Mouse (Mus musculus) stomach, embryonic 15.5 days (tissue): ENCODE data around the gene Ifngr2. TPM values are rescaled to one million over a fixed set of nuclear protein-coding genes. Genes with fewer than 3 reads are reported as not detected.
"Not testable (repeated sequence)": the region's sequence is repeated elsewhere in the genome, so short reads cannot be mapped to it uniquely, and the experiment has no call there.

Source experiments
- ATAC-seq: fragments of 200-750 bp; cut with Nextera tagmentation; 2 replicates; pipeline ENCODE4 v1.8.0; 2017; ENCODE audit warnings: low read depth, moderate number of reproducible peaks, moderate TSS enrichment; ENCODE audit not compliant: insufficient read depth, low FRiP score
- H3K27ac ChIP-seq: fragments of 300-500 bp; sonication (generic); 2 replicates; pipeline ENCODE4 v1.5.1; 2015; ENCODE audit warnings: mild to moderate bottlenecking, inconsistent platforms
- H3K27me3 ChIP-seq: fragments of 300-500 bp; sonication (generic); replicated peaks from 2 replicates; pipeline ENCODE4 v1.6.1; 2015; ENCODE audit warnings: inconsistent platforms
- H3K36me3 ChIP-seq: fragments of 300-500 bp; sonication (generic); 2 replicates; pipeline ENCODE4 v1.6.1; 2015; ENCODE audit warnings: inconsistent platforms
- H3K4me1 ChIP-seq: fragments of 300-500 bp; sonication (generic); 2 replicates; pipeline ENCODE4 v1.6.1; 2015; ENCODE audit warnings: inconsistent platforms
- H3K4me2 ChIP-seq: fragments of 300-500 bp; sonication (generic); 2 replicates; pipeline ENCODE4 v1.6.1; 2015; ENCODE audit warnings: mild to moderate bottlenecking, inconsistent platforms
- H3K4me3 ChIP-seq: fragments of 300-500 bp; sonication (generic); replicated peaks from 2 replicates; pipeline ENCODE4 v1.5.1; 2015; ENCODE audit warnings: inconsistent platforms
- H3K9ac ChIP-seq: fragments of 300-500 bp; sonication (generic); 2 replicates; pipeline ENCODE4 v1.6.1; 2015; ENCODE audit warnings: inconsistent platforms
- H3K9me3 ChIP-seq: fragments of 300-500 bp; sonication (generic); 2 replicates; pipeline ENCODE4 v1.6.1; 2016; ENCODE audit warnings: inconsistent platforms
- WGBS: fragments of 180-500 bp; shearing (Covaris S2); methylation state at CpG from one replicate; pipeline ENCODE4 v1.1.7; 2015; 5-methylcytosine and 5-hydroxymethylcytosine counted together
- polyA plus RNA-seq: library from polyadenylated mRNA; unstranded; fragments of >200 nt; fragmentation: Nextera tagmentation; extraction: Ambion mirVana; gene quantifications from 2 replicates; pipeline ENCODE4 v1.2.1, GENCODE M21; 2015

Ifngr2 gene
- polyA plus RNA-seq, 1 experiment from 2014 or later = 49.3 TPM

DNA sequence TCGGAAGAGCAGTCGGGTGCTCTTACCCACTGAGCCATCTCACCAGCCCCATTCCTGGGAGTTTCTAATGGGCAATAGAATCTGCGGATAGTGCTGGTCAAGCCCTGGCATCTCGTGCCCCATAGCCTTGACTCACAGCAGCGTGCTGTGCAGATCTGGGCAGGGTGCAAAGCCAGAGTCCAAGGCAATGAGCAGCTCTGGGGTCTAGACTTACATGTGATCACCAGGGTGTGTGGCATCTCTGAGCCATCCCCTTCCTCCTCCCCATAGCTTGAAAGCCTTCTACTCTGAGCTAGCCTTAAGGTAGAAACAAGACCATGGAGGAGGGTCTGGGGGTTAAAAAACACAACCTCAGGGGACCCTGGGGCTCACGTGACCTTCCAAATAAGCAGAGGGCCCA, 20.6 kb upstream of the Ifngr2 start:
- Histone ChIP-seq H3K4me2 (no peak overlapping the region), H3K9ac (no peak overlapping the region), H3K36me3 (no peaks in the 10 kb centered on the region), H3K4me3 (no peak overlapping the region), H3K9me3 (no peaks in the 10 kb centered on the region), H3K27me3 (no peaks in the 10 kb centered on the region), H3K27ac (no peak overlapping the region), H3K4me1 (no peaks in the 10 kb centered on the region)
- no peak for ATAC-seq
- WGBS = 93% methylated on average over 6 of the region's 6 CpGs

DNA sequence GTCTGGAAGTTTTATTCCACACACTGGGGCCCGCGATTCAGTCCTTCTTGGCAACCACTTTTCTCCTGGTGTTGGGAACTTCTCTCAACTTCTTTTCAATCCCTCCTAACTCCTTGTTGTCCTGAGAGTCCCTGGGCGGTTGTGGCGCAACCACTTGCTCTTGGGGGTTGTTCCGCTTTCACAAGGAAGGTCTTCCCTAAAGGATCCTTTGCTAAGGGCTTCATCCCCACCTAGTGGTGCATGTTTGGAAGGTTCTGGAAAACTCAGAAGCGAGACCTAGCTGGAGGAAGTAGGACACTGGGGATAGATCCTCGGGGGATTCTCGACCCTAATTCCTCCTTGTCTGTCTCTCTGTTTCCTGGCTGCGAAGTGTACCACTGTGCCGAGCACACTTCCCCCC, 19.8 kb upstream of the Ifngr2 start:
- Histone ChIP-seq H3K4me2 (no peak overlapping the region), H3K36me3 (no peaks in the 10 kb centered on the region), H3K4me3 (no peak overlapping the region), H3K27me3 (no peaks in the 10 kb centered on the region), H3K27ac (no peak overlapping the region), H3K9me3 (no peaks in the 10 kb centered on the region), H3K4me1 (no peaks in the 10 kb centered on the region), H3K9ac (no peak overlapping the region)
- WGBS = 64% methylated on average over 10 of the region's 10 CpGs
- ATAC-seq = no peak

DNA sequence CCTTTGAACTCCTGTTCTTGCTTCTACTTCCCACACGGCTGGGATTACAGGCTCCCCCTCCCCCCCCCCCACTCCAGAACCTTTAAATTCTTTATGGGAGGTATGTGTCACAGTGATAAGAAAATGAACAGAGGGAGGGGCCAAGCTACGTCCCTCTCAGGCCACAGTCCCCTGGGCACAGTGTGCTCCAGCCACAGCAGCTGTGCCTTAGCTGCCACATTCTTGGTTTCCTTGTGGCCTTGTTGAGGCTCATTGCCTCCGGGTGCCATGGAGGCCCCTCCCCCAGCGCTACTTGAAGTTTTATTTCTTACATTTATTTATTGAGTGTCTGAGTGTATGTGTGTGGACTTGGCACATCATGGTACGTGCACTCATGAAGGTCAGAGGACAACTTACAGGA, 19.4 kb upstream of the Ifngr2 start:
- Histone ChIP-seq H3K27me3 (no peaks in the 10 kb centered on the region), H3K4me3 (no peak overlapping the region), H3K4me1 (no peaks in the 10 kb centered on the region), H3K27ac (no peak overlapping the region), H3K9me3 (no peaks in the 10 kb centered on the region), H3K9ac (no peak overlapping the region), H3K36me3 (no peaks in the 10 kb centered on the region), H3K4me2 (no peak overlapping the region)
- 0 out of 2 replicates have a peak, but pooled peaks have one; percentile 35 for ATAC-seq
- WGBS = 43% methylated on average over 5 of the region's 5 CpGs

DNA sequence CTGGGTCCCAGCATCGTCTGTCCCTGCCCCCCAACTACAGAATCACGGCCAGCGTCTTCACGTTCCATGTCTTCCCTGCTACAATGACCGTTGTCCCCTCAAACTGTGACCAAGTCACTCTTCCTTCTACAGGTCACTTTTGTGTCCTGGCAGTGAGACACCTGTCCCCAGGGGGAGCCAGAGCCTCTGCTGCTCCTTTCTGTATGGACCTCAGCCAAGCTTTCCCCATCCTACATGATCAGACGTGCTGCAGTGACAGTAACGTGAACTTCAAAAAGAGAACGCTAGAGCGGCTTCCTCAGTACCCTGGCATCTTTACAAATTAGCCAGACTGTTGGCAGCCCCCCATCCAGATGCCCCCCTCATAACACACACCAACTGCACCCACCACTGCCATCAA, 18.3 kb upstream of the Ifngr2 start:
- Histone ChIP-seq H3K27ac (no peak overlapping the region), H3K4me3 (no peak overlapping the region), H3K27me3 (no peaks in the 10 kb centered on the region), H3K9ac (no peak overlapping the region), H3K4me2 (no peak overlapping the region), H3K9me3 (no peaks in the 10 kb centered on the region), H3K4me1 (no peaks in the 10 kb centered on the region), H3K36me3 (no peaks in the 10 kb centered on the region)
- ATAC-seq = no peak
- WGBS = 78% methylated on average over 9 of the region's 9 CpGs

DNA sequence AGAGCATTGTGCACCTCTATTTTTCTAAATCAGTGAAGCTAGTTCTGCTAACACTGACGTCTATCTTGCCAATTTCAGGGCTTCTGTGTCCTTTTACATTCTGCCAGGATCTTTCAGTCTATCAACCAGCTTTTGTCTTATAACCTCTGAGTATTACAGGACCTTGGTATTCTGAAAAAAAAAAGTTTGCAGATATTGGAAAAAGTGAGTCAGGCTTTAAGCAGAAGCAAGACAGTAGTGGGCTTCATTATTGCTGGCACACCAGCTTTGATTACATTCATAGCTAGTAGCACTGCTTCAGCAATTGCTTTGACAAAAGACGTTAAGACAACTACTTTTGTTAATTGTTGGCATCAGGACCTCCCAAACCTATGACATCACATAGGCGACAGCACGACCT, 16.0 kb upstream of the Ifngr2 start:
- 70% methylated on average over 4 of the region's 4 CpGs for WGBS
- not testable (repeated sequence) for H3K4me3 ChIP-seq, H3K9me3 ChIP-seq, H3K36me3 ChIP-seq, H3K27ac ChIP-seq, H3K4me1 ChIP-seq, H3K27me3 ChIP-seq, H3K9ac ChIP-seq, H3K4me2 ChIP-seq, ATAC-seq

DNA sequence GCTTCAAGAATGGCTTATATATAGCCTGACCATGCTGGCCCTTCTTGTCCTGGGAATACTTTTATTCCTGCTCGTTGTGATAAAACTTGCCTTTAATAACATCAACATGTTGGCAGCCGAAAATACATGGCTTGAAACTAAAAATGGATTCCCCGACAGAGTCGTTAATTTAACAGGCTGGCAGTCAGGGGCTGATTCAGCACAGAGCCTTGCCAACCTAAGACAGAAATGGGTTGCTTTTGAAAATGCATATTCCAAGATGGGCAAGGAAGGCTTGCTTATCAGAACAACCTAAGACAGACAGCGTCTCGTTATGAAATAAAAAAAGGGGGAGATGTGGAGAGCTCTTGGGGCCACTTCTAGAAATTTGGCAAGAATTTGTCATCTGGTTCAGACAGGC, 15.0 kb upstream of the Ifngr2 start:
- 0 out of 2 replicates have a peak, but pooled peaks cover 3% of the 10 kb centered on the region for H3K27me3 ChIP-seq
- H3K27ac ChIP-seq = no peak overlapping the region
- no peaks in the 10 kb centered on the region for H3K4me1 ChIP-seq
- no peak overlapping the region for H3K4me3 ChIP-seq
- ATAC-seq = no peak
- no peak overlapping the region for H3K4me2 ChIP-seq
- no peaks in the 10 kb centered on the region for H3K36me3 ChIP-seq
- no peaks in the 10 kb centered on the region for H3K9me3 ChIP-seq
- no peak overlapping the region for H3K9ac ChIP-seq
- 73% methylated on average over 6 of the region's 6 CpGs for WGBS

DNA sequence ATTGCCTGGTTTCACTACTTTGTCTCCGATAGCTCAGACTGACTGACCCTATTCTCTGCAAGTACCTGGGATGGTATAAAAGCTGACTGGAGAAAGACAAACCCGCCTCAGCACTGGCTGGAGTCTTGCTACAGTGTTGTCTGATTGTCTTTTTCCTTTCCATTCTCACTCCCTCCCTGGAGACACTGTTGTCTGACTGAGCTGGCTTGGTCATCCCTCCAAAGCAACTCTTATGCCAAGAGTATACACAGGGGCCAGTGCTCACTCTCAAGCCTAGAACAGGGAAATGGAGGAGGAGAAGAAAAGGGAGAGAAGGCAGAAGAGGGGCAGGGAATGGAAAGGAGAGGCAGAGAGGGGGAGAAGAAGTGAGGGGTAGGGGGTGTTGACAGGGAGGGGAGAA, 14.4 kb upstream of the Ifngr2 start:
- H3K36me3 ChIP-seq = no peaks in the 10 kb centered on the region
- WGBS = 41% methylated on average over 2 of the region's 2 CpGs
- H3K4me2 ChIP-seq = no peak overlapping the region
- no peaks in the 10 kb centered on the region for H3K4me1 ChIP-seq
- ATAC-seq = no peak
- no peak overlapping the region for H3K4me3 ChIP-seq
- H3K9me3 ChIP-seq = no peaks in the 10 kb centered on the region
- H3K27ac ChIP-seq = no peak overlapping the region
- H3K9ac ChIP-seq = no peak overlapping the region
- H3K27me3 ChIP-seq = 0 out of 2 replicates have a peak, but pooled peaks cover 3% of the 10 kb centered on the region

DNA sequence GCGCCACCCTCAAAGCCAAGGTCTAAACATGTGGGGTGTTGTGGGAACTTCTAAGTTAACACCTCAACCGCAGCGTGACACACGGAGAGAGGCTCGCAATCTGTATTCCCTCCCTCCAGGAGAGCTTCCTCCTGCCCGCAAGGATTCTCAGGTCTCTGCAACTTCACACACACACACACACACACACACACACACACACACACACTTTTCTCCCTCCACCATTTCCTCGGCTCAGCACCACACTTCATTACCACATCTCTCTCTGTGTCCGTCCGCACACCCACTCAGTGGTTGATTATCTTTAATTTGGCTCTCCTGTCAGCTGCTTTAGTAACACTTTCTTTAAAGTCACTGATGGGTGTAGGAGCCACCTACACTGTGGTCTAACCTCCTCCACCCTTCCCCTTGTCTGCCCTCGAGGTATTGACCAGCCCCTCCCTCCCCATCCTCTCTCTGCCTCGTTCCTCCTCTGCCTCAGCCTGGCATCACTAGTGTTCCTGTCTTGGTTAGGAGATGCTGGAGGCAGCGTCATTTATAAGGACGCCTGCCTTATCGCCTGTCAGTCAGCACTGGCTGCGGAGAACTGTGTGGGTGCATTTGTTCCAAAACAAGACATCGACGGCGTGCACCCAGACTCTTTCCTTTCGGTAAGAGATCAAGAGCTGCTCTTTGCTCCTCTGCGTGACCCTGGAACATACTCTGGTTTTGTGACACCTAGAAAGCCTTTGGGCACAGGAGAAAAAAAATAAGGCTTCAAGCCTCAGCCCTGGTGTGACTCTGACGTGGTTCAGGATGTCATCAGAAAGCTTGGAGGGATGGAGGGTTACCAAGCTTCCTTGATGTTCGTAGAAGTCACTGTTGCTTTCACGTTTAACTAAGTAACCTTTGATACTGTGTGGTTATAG, 13.5 kb upstream of the Ifngr2 start:
- Histone ChIP-seq H3K4me2 (no peak overlapping the region), H3K27me3 (0 out of 2 replicates have a peak, but pooled peaks cover 3% of the 10 kb centered on the region), H3K27ac (no peak overlapping the region), H3K9ac (no peak overlapping the region), H3K4me1 (no peaks in the 10 kb centered on the region), H3K9me3 (no peaks in the 10 kb centered on the region), H3K4me3 (no peak overlapping the region), H3K36me3 (no peaks in the 10 kb centered on the region)
- 60% methylated on average over 22 of the region's 23 CpGs for WGBS
- ATAC-seq = no peak

DNA sequence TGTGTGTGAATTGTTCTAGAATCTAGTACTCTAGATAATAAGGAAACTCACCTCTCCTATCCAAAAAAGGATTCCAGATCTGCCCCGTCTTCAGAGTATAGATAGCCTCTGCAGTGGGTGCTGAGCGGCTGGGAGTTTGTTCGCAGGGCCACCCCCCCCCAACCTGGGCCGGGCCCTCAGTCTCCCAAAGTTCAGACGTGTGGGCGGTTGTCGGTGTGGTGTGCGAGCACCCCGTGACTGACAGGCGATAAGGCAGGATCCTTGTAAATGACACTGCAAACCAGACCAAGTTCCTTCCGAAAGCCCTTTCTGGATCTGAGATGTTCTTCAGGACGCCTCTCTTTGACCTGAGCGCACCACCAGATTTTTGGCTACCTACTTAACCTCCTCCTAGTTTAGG, 12.4 kb upstream of the Ifngr2 start:
- H3K4me2 ChIP-seq = no peak overlapping the region
- H3K4me3 ChIP-seq = no peak overlapping the region
- H3K9ac ChIP-seq = no peak overlapping the region
- H3K9me3 ChIP-seq = no peaks in the 10 kb centered on the region
- 50% methylated on average over 13 of the region's 13 CpGs for WGBS
- no peaks in the 10 kb centered on the region for H3K36me3 ChIP-seq
- no peak overlapping the region for H3K27ac ChIP-seq
- ATAC-seq = peak; percentile 89
- 0 out of 2 replicates have a peak, but pooled peaks cover 3% of the 10 kb centered on the region for H3K27me3 ChIP-seq
- H3K4me1 ChIP-seq = peaks cover 3% of the 10 kb centered on the region; the same call in 1 of the 2 replicates

DNA sequence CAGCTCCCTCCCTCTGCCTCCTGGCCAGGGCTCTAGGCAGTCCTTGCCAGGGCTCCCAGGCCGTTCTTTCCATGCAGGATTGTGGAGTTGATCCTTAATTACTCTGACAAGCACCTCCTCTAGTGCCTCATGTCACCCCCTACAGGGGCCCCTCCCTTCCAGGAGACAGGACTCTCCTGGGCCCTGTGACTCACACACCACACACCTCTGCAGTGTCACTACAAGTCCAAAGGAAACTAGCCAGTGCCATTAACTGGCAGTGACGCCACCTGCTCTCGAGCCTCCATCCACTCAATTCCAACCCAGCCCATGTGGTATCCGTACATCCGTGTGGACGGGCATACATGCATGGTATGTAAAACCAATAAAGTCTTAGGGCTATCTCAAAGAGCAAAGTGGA, 12.0 kb upstream of the Ifngr2 start:
- WGBS = 83% methylated on average over 6 of the region's 6 CpGs
- Histone ChIP-seq H3K36me3 (no peaks in the 10 kb centered on the region), H3K4me3 (no peak overlapping the region), H3K27me3 (0 out of 2 replicates have a peak, but pooled peaks cover 3% of the 10 kb centered on the region), H3K4me1 (peaks cover 3% of the 10 kb centered on the region; the same call in 1 of the 2 replicates), H3K9ac (no peak overlapping the region), H3K27ac (no peak overlapping the region), H3K4me2 (no peak overlapping the region), H3K9me3 (no peaks in the 10 kb centered on the region)
- no peak for ATAC-seq

DNA sequence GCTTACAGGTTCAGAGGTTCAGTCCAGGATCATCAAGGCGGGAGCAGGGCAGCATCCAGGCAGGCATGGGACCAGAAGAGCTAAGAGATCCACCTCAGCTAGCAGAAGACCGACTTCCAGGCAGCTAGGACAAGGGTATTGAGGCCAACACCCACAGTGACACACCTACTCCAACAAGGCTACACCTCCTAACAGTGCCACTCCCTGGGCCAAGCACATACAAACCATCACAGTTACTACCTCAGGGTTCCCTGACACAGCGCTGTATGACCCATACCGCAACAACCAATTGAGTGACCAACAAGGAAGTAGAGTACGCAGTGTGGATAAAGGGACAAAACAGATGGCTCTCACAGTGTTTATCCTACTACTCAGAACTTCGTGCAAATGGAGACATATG, 10.5 kb upstream of the Ifngr2 start:
- Histone ChIP-seq H3K4me3 (no peak overlapping the region), H3K4me2 (no peak overlapping the region), H3K4me1 (peaks cover 4% of the 10 kb centered on the region; the same call in 1 of the 2 replicates), H3K36me3 (no peaks in the 10 kb centered on the region), H3K27me3 (0 out of 2 replicates have a peak, but pooled peaks cover 3% of the 10 kb centered on the region), H3K9me3 (no peaks in the 10 kb centered on the region), H3K27ac (no peak overlapping the region), H3K9ac (no peak overlapping the region)
- 81% methylated on average over 6 of the region's 6 CpGs for WGBS
- ATAC-seq = peak; percentile 57

DNA sequence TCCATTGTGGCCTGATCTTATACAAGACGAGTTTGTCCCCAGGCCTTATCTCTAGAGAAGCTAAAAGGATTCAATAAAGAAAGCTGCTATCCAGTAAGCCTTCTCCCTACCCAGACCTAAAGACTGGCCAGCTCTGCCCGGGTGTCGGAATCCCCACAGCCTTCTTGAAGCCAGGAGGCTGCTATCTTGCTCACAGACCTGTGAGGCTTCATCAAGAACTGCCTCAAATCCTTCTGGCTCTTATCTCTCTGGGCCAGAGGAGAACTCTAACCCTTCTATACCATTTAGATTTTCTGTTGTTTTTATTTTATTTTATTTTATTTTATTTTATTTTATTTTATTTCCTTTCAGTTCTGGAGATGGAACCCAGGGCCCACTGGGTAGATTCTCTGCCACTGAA, 9.8 kb upstream of the Ifngr2 start:
- Histone ChIP-seq H3K4me1 (peaks cover 8% of the 10 kb centered on the region), H3K27ac (no peak overlapping the region), H3K27me3 (0 out of 2 replicates have a peak, but pooled peaks cover 3% of the 10 kb centered on the region), H3K4me2 (no peak overlapping the region), H3K9me3 (no peaks in the 10 kb centered on the region), H3K4me3 (no peak overlapping the region), H3K9ac (no peak overlapping the region), H3K36me3 (no peaks in the 10 kb centered on the region)
- WGBS = 69% methylated on average over 3 of the region's 3 CpGs
- ATAC-seq = no peak
